Mouse (Mus musculus): Measurements from ENCODE around the gene Knl1. TPM values are rescaled to one million over a fixed set of nuclear protein-coding genes. Genes with fewer than 3 reads are reported as not detected.

The Knl1 gene
- total and polyA plus RNA-seq, 2 experiments from 2014 or later: 1.5 to 3.7 TPM

DNA sequence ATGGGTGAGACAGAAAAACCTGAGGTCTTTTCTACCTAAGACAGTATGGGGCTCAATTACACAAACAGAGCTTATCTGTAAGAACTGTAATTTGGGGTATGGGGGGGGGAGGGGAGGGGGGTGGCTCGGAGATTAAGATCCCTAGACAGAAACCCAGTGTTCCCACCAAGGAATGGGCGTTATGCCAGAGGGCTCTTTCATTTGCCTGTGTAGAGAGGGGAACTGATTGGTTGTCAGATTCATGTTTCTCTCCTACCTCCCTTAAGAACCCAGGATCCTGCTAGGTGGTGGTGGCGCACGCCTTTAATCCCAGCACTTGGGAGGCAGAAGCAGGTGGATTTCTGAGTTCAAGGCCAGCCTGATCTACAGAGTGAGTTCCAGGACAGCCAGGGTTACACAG lies 27.4 kb upstream of the Knl1 start:
- no peak overlapping the region for H3K4me2 ChIP-seq (ENCODE audit: low read depth, low read length, poor library complexity, severe bottlenecking)
- ATAC-seq (ENCODE audit: low FRiP score) (no peak), DNase-seq (ENCODE audit: low spot score) (peak; percentile 53)
- peaks cover 12% of the 10 kb centered on the region; the same call in 1 of the 2 replicates for H3K36me3 ChIP-seq (ENCODE audit: insufficient read depth, low read length)
- WGBS: 26% methylated on average over 4 of the region's 4 CpGs
- no peak for TF ChIP-seq CTCF (IDR thresholded peaks at IDR 0.05)
- H3K27ac ChIP-seq (ENCODE audit: low read depth, low read length): no peak overlapping the region
- no peaks in the 10 kb centered on the region for H3K27me3 ChIP-seq (ENCODE audit: insufficient read depth, low read length)
- H3K4me1 ChIP-seq (ENCODE audit: insufficient read depth, low read length): 0 out of 2 replicates have a peak, but pooled peaks cover 3% of the 10 kb centered on the region
- no peak overlapping the region for H3K9ac ChIP-seq (replicated peaks; ENCODE audit: low read length, poor library complexity, severe bottlenecking)
- no peaks in the 10 kb centered on the region for H3K9me3 ChIP-seq (ENCODE audit: low read length)
- no peak overlapping the region for H3K4me3 ChIP-seq (ENCODE audit: low read depth, low read length)

GRCm38 (mm10) chr2:119023154-119023660 lies 23.7 kb upstream of the Knl1 start:
- TF ChIP-seq CTCF (IDR thresholded peaks at IDR 0.05): no peak
- no peak for ATAC-seq (ENCODE audit: low FRiP score)
- Histone ChIP-seq H3K36me3 (ENCODE audit: insufficient read depth, low read length) (peaks cover 8% of the 10 kb centered on the region; the same call in 1 of the 2 replicates), H3K27me3 (ENCODE audit: insufficient read depth, low read length) (no peaks in the 10 kb centered on the region), H3K9me3 (ENCODE audit: low read length) (no peaks in the 10 kb centered on the region), H3K4me2 (ENCODE audit: low read depth, low read length, poor library complexity, severe bottlenecking) (no peak overlapping the region), H3K4me3 (ENCODE audit: low read depth, low read length) (no peak overlapping the region), H3K4me1 (ENCODE audit: insufficient read depth, low read length) (peaks cover 6% of the 10 kb centered on the region; the same call in 1 of the 2 replicates), H3K9ac (replicated peaks; ENCODE audit: low read length, poor library complexity, severe bottlenecking) (no peak overlapping the region), H3K27ac (ENCODE audit: low read depth, low read length) (no peak overlapping the region)
- no peak for DNase-seq (ENCODE audit: low spot score)
- 94% methylated on average over 6 of the region's 6 CpGs for WGBS

DNA sequence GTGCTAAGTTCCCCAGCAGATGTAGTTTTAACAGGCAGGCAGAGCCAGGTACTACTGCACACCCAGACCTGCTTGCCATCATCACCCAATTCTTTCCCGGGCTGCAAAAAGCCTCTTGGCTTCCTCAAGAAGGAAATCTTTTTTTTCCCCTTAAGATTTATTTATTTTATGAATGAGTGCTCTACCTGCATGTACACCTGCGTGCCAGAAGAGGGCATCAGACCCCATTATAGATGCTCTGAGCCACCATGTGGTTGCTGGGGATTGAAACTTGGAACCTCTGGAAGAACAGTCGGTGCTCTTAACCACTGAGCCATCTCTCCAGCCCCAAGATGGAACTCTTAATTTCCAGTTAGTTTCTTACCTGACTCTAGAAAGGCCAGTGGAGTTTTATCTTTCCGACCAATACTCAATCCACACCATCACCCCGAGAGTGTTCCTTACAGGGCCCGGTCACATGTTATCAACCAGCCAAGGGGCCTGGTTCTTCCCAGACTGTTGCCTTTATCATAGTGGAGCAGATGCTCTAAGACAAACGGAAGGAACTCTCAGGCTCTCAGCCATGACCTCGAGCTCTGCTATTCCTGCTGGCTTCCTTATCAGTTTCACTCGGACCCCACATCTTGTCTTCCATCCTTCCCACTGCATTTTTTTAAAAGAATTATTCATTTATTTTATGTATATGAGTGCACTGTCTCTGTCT lies 22.2 kb upstream of the Knl1 start:
- ATAC-seq (ENCODE audit: low FRiP score): no peak
- no peak overlapping the region for H3K4me3 ChIP-seq (ENCODE audit: low read depth, low read length)

GRCm38 (mm10) chr2:119025239-119025616 lies 21.7 kb upstream of the Knl1 start:
- H3K9ac ChIP-seq (replicated peaks; ENCODE audit: low read length, poor library complexity, severe bottlenecking): no peak overlapping the region
- no peaks in the 10 kb centered on the region for H3K27me3 ChIP-seq (ENCODE audit: insufficient read depth, low read length)
- H3K4me3 ChIP-seq (ENCODE audit: low read depth, low read length): no peak overlapping the region
- H3K9me3 ChIP-seq (ENCODE audit: low read length): no peaks in the 10 kb centered on the region
- DNase-seq (ENCODE audit: low spot score): no peak
- H3K36me3 ChIP-seq (ENCODE audit: insufficient read depth, low read length): peaks cover 5% of the 10 kb centered on the region; the same call in 1 of the 2 replicates
- H3K27ac ChIP-seq (ENCODE audit: low read depth, low read length): no peak overlapping the region
- 80% methylated on average over 4 of the region's 4 CpGs for WGBS
- H3K4me2 ChIP-seq (ENCODE audit: low read depth, low read length, poor library complexity, severe bottlenecking): no peak overlapping the region
- ATAC-seq (ENCODE audit: low FRiP score): no peak
- peaks cover 6% of the 10 kb centered on the region; the same call in 1 of the 2 replicates for H3K4me1 ChIP-seq (ENCODE audit: insufficient read depth, low read length)
- no peak for TF ChIP-seq CTCF (IDR thresholded peaks at IDR 0.05)

More for the DNA sequence above, 22.2 kb upstream of the Knl1 start:
- H3K4me1 ChIP-seq (ENCODE audit: insufficient read depth, low read length): peaks cover 6% of the 10 kb centered on the region; the same call in 1 of the 2 replicates
- H3K27ac ChIP-seq (ENCODE audit: low read depth, low read length): no peak overlapping the region
- H3K9me3 ChIP-seq (ENCODE audit: low read length): no peaks in the 10 kb centered on the region
- peak; percentile 64 for TF ChIP-seq CTCF (IDR thresholded peaks at IDR 0.05)
- no peak overlapping the region for H3K9ac ChIP-seq (replicated peaks; ENCODE audit: low read length, poor library complexity, severe bottlenecking)
- peaks cover 5% of the 10 kb centered on the region; the same call in 1 of the 2 replicates for H3K36me3 ChIP-seq (ENCODE audit: insufficient read depth, low read length)
- H3K4me2 ChIP-seq (ENCODE audit: low read depth, low read length, poor library complexity, severe bottlenecking): no peak overlapping the region
- WGBS: 77% methylated on average over 9 of the region's 9 CpGs
- DNase-seq (ENCODE audit: low spot score): no peak
- H3K27me3 ChIP-seq (ENCODE audit: insufficient read depth, low read length): no peaks in the 10 kb centered on the region

- no peak overlapping the region for H3K9ac ChIP-seq (replicated peaks; ENCODE audit: low read length, poor library complexity, severe bottlenecking)
- H3K36me3 ChIP-seq (ENCODE audit: insufficient read depth, low read length): peaks cover 3% of the 10 kb centered on the region; the same call in 1 of the 2 replicates
- 94% methylated on average over 4 of the region's 4 CpGs for whole genome bisulfite sequencing
- peaks cover 6% of the 10 kb centered on the region; the same call in 1 of the 2 replicates for H3K4me1 ChIP-seq (ENCODE audit: insufficient read depth, low read length)
- ATAC-seq (ENCODE audit: low FRiP score) (no peak), DNase-seq (ENCODE audit: low spot score) (no peak)
- no peaks in the 10 kb centered on the region for H3K27me3 ChIP-seq (ENCODE audit: insufficient read depth, low read length)
- H3K4me2 ChIP-seq (ENCODE audit: low read depth, low read length, poor library complexity, severe bottlenecking): no peak overlapping the region
- H3K9me3 ChIP-seq (ENCODE audit: low read length): no peaks in the 10 kb centered on the region
- no peak overlapping the region for H3K4me3 ChIP-seq (ENCODE audit: low read depth, low read length)
- TF ChIP-seq CTCF (IDR thresholded peaks at IDR 0.05): no peak
- no peak overlapping the region for H3K27ac ChIP-seq (ENCODE audit: low read depth, low read length)
These were observed 20.0 kb upstream of the Knl1 start for GRCm38 (mm10) chr2:119026951-119027350.

GRCm38 (mm10) chr2:119028941-119029551 lies 17.9 kb upstream of the Knl1 start, which contains the start of gene Ccdc32:
TSS of gene Ccdc32 (minus strand) at chr2:119029393.
- no peaks in the 10 kb centered on the region for H3K36me3 ChIP-seq (ENCODE audit: insufficient read depth, low read length)
- no peak for TF ChIP-seq CTCF (IDR thresholded peaks at IDR 0.05)
- H3K4me3 ChIP-seq (ENCODE audit: low read depth, low read length): peak within 1 kb of the TSS; percentile 67
- H3K27ac ChIP-seq (ENCODE audit: low read depth, low read length): 0 out of 2 replicates have a peak within 1 kb of the TSS, but pooled peaks have one; percentile 4
- WGBS: under 1% methylated on average over 28 of the region's 28 CpGs
- peak within 1 kb of the TSS; percentile 74 for H3K9ac ChIP-seq (replicated peaks; ENCODE audit: low read length, poor library complexity, severe bottlenecking)
- peak within 1 kb of the TSS; percentile 80 for H3K4me2 ChIP-seq (ENCODE audit: low read depth, low read length, poor library complexity, severe bottlenecking)
- H3K9me3 ChIP-seq (ENCODE audit: low read length): no peaks in the 10 kb centered on the region
- DNase-seq (ENCODE audit: low spot score) (peak; percentile 97), ATAC-seq (ENCODE audit: low FRiP score) (peak; percentile 97)
- no peaks in the 10 kb centered on the region for H3K27me3 ChIP-seq (ENCODE audit: insufficient read depth, low read length)
- peaks cover 6% of the 10 kb centered on the region; the same call in 1 of the 2 replicates for H3K4me1 ChIP-seq (ENCODE audit: insufficient read depth, low read length)
